Mouse (Mus musculus): ENCODE results near the gene R3hdm2. TPM values are rescaled to one million over a fixed set of nuclear protein-coding genes. Genes with fewer than 3 reads are reported as not detected.
A peak's percentile ranks its signal among the peaks of the same experiment; 100 is the strongest.

Gene R3hdm2
- polyA plus RNA-seq, 1 experiment = 110 TPM

GRCm38 (mm10) chr10:127479131-127479530 is 99.0 kb downstream of the R3hdm2 start:
- TF ChIP-seq CTCF (IDR thresholded peaks at IDR 0.05; ENCODE audit: borderline replicate concordance, extremely low read depth, insufficient read depth, insufficient read length) (peak; percentile 35; the same call in 1 of the 2 replicates), POLR2A (IDR thresholded peaks at IDR 0.05; ENCODE audit: borderline replicate concordance, extremely low read depth, insufficient read depth, insufficient read length, poor library complexity, severe bottlenecking) (no peak)
- DNase-seq (ENCODE audit: low read depth) = peak; percentile 63

- TF ChIP-seq POLR2A (IDR thresholded peaks at IDR 0.05; ENCODE audit: borderline replicate concordance, extremely low read depth, insufficient read depth, insufficient read length, poor library complexity, severe bottlenecking) (no peak), CTCF (IDR thresholded peaks at IDR 0.05; ENCODE audit: borderline replicate concordance, extremely low read depth, insufficient read depth, insufficient read length) (no peak)
- DNase-seq (ENCODE audit: low read depth) = no peak
Measured at GRCm38 (mm10) chr10:127480833-127481813, 101.0 kb downstream of the R3hdm2 start.

- TF ChIP-seq POLR2A (IDR thresholded peaks at IDR 0.05; ENCODE audit: borderline replicate concordance, extremely low read depth, insufficient read depth, insufficient read length, poor library complexity, severe bottlenecking) = no peak
- TF ChIP-seq CTCF (IDR thresholded peaks at IDR 0.05; ENCODE audit: borderline replicate concordance, extremely low read depth, insufficient read depth, insufficient read length) = no peak
- no peak for DNase-seq (ENCODE audit: low read depth)
Measured at GRCm38 (mm10) chr10:127485235-127485634, 105.1 kb downstream of the R3hdm2 start.

GRCm38 (mm10) chr10:127488856-127489255 is 108.7 kb downstream of the R3hdm2 start:
- TF ChIP-seq POLR2A (IDR thresholded peaks at IDR 0.05; ENCODE audit: borderline replicate concordance, extremely low read depth, insufficient read depth, insufficient read length, poor library complexity, severe bottlenecking) (no peak), CTCF (IDR thresholded peaks at IDR 0.05; ENCODE audit: borderline replicate concordance, extremely low read depth, insufficient read depth, insufficient read length) (no peak)

GRCm38 (mm10) chr10:127490160-127491127 is 110.3 kb downstream of the R3hdm2 start:
- peak; percentile 21 for DNase-seq (ENCODE audit: low read depth)
- TF ChIP-seq POLR2A (IDR thresholded peaks at IDR 0.05; ENCODE audit: borderline replicate concordance, extremely low read depth, insufficient read depth, insufficient read length, poor library complexity, severe bottlenecking) = no peak
- no peak for TF ChIP-seq CTCF (IDR thresholded peaks at IDR 0.05; ENCODE audit: borderline replicate concordance, extremely low read depth, insufficient read depth, insufficient read length)

More at GRCm38 (mm10) chr10:127488856-127489255, 108.7 kb downstream of the R3hdm2 start:
- DNase-seq (ENCODE audit: low read depth) = no peak

- DNase-seq (ENCODE audit: low read depth) = no peak
- TF ChIP-seq CTCF (IDR thresholded peaks at IDR 0.05; ENCODE audit: borderline replicate concordance, extremely low read depth, insufficient read depth, insufficient read length) = no peak
- TF ChIP-seq POLR2A (IDR thresholded peaks at IDR 0.05; ENCODE audit: borderline replicate concordance, extremely low read depth, insufficient read depth, insufficient read length, poor library complexity, severe bottlenecking) = no peak
Measured at GRCm38 (mm10) chr10:127491128-127491512, 111.0 kb downstream of the R3hdm2 start.

GRCm38 (mm10) chr10:127492118-127492517 is 112.0 kb downstream of the R3hdm2 start:
- TF ChIP-seq POLR2A (IDR thresholded peaks at IDR 0.05; ENCODE audit: borderline replicate concordance, extremely low read depth, insufficient read depth, insufficient read length, poor library complexity, severe bottlenecking) = no peak
- no peak for DNase-seq (ENCODE audit: low read depth)

- TF ChIP-seq POLR2A (IDR thresholded peaks at IDR 0.05; ENCODE audit: borderline replicate concordance, extremely low read depth, insufficient read depth, insufficient read length, poor library complexity, severe bottlenecking) (no peak), CTCF (IDR thresholded peaks at IDR 0.05; ENCODE audit: borderline replicate concordance, extremely low read depth, insufficient read depth, insufficient read length) (no peak)
- no peak for DNase-seq (ENCODE audit: low read depth)
Measured at GRCm38 (mm10) chr10:127496156-127496555, 116.0 kb downstream of the R3hdm2 start.

- no peak for DNase-seq (ENCODE audit: low read depth)
- TF ChIP-seq POLR2A (IDR thresholded peaks at IDR 0.05; ENCODE audit: borderline replicate concordance, extremely low read depth, insufficient read depth, insufficient read length, poor library complexity, severe bottlenecking) (no peak), CTCF (IDR thresholded peaks at IDR 0.05; ENCODE audit: borderline replicate concordance, extremely low read depth, insufficient read depth, insufficient read length) (no peak)
Measured at GRCm38 (mm10) chr10:127499516-127499915, 119.4 kb downstream of the R3hdm2 start.

- no peak for DNase-seq (ENCODE audit: low read depth)
- TF ChIP-seq CTCF (IDR thresholded peaks at IDR 0.05; ENCODE audit: borderline replicate concordance, extremely low read depth, insufficient read depth, insufficient read length) (no peak), POLR2A (IDR thresholded peaks at IDR 0.05; ENCODE audit: borderline replicate concordance, extremely low read depth, insufficient read depth, insufficient read length, poor library complexity, severe bottlenecking) (no peak)
Measured at GRCm38 (mm10) chr10:127500042-127500441, 119.9 kb downstream of the R3hdm2 start.

Measured in brain, embryonic 14.5 days (tissue).